Mouse (Mus musculus) heart, postnatal 4 days (tissue): ENCODE results near the gene Heatr4. TPM values are rescaled to one million over a fixed set of nuclear protein-coding genes. Genes with fewer than 3 reads are reported as not detected.
A peak's percentile ranks its signal among the peaks of the same experiment; 100 is the strongest.
"Not testable (repeated sequence)": the region's sequence is repeated elsewhere in the genome, so short reads cannot be mapped to it uniquely, and the experiment has no call there.

ENCODE experiments used
- DNase-seq: peaks from one replicate; pipeline ENCODE4 v3.0.0; 2021
- total RNA-seq, 2 experiments: library from RNA; stranded (reverse); gene quantifications; 2 replicates each; pipeline ENCODE4 v1.2.3; 2021

The Heatr4 gene
- total RNA-seq: under 1 TPM in 1 of 2 experiments, not detected in 1; 0.09 TPM

DNA sequence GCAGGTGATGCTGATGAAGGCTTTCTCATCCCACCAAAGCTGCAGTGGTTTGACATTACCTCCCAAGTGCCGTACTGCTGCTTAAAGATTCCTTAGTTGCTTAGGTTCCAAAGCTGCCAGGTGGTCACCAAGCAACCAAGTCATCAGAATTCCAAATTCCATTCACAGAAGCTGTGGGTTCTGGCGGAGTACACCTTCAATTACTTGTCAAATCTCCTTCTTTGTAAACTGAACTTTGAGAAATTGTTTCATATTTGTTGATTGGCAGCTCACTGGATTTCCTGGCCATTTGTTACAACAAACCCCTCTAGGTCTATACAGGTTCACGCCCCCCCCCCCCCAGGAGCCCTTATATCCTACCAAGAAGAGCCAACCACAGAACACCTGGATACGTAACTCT lies at the start of gene Heatr4:
Gene Heatr4, minus strand, starts transcription at position 101 of the 400 bp plus-strand sequence.
- no peak for DNase-seq

DNA sequence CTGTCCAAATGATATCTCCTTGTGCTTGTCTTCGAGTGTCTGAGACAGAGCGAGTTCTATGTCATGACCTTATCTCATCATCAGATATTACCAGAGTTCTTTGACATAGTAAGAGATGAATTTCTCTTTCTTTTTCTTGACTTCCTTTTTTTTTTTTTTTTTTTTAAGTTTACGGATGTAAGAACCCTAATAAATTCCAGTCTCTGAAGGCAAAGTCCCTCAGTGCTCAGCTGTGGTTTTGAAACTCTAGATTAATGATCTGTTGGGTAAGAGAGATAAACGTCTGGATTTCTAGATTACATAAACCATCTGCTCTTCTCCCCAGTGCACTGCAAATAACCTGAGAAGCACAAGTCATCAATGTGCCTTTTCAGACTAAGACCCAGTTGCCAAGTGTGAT lies 49.5 kb upstream of the Heatr4 start:
- no peak for DNase-seq

DNA sequence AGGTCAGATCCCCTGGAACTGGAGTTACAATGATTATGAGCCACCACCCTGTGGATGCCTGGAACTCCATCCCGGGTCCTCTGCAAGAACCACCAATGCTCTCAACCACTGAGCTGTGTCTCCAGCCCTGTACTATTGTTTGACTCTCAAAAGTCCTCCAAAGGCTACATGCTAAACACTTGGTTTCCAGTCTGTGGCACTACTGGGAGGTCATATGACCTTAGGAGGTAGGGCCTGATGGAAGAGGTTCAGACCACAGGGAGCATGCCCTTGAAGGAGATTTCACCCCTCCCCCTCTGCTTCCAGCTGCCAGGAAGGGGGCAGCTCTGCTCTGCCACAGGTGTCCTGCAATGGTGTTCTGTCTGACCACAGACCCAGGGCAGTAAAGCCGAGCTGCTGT lies 48.6 kb upstream of the Heatr4 start:
- DNase-seq: not testable (repeated sequence)

DNA sequence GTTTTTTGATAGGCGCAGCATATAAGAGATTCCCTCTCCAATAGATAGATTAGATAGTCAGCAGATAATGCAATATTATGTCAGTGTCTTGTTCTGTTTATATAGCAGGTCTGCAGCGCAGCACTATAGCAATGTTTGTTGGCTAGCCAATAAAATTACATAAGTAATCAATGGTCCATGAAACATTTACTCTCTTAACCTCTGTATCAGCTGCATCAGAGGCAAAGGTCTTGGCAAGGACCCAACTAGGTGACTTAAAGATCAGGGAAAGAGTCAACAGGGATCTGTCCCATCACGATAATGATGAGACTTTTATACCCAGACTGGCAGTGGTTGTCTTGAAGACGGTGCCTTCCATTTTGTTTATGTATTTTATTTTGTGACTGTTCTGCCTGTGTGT lies 48.2 kb upstream of the Heatr4 start:
- DNase-seq: no peak

DNA sequence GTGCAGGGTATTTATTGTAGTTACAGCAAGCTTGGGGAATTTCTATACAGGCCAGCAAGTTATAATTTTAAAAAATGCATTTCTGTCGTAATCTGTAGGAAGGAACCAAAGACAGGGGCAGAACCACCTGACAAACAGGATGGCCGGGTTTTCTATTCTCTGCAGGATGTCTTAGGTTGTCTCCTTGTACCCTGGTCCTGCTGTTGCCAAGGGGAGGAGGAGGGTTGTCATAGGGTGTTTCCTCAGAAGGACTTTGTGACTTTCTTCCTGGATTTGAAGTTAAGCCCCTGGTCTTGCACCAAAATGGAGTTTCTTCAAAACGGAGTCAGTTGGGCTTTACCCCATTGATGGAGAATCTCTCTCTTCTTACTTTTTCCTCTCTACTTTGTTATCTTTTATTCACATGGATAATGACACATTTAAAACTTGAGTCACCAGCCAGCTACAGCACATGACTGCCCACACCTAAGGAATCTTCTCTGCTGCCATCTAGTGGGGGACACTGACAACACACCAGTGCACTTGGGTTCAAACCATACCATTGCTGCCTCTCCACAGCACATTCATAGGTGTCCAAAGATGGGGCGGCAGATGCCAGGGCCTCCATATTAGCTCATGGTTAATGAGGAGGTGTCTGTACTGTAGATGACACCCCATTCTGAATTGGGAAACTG lies 46.1 kb upstream of the Heatr4 start:
- peak; percentile 87 for DNase-seq

DNA sequence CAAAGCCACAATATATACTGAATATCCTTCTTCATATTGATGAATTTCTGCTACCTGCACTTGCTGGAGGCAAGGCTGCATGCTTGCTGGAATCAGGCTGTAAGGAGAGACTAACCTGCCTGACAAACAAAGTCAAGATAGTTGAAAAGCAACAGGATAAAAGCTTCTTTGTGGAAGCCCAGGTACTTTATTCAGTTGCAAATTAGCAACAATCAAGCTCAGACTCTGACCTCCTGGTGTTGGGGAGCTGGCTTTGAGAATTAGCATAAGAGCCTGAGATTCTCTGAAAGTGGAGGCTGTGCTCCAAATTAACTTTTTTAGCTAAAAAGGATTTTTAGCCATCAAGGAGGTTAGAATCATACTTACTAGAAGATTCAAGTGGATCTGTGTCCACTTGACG lies 44.4 kb upstream of the Heatr4 start:
- not testable (repeated sequence) for DNase-seq

DNA sequence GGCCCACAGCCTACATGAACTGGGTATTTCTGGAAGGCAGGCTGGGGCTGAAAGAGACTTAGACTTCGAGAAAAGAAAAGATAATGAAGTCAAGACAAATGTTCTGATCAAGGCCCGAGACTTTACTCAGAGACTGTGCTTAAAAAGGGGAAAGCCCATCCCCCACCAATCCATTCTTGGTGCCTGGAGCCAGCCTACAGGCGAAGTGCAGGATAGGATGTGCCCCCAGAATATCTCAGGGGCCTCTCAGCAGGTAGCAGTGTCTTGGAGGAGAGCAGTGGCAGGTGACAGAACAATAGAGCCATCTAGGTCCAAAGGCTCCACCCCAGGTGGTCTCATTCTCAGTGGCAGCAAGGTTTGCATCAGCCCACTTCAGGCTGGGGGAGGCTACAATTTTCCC lies 43.7 kb upstream of the Heatr4 start:
- not testable (repeated sequence) for DNase-seq

DNA sequence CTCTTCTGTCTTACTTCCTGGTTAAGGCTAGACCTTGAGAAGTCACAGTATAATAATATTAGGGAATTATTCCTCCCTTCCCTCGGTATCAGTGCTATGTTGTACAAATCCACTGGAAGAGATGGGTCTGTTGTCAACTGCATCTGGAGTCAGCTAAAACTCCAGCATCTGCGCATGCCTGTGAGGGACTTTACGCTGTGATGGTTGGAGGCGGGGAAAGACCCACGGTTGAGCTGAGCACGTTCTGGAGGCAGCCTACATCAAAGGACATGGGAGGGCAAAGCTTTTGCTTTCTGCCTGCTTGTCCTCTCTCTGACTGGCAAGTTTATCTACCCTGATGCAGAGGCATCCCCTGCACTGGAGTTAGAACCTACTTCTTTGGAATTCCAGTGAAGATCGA lies 41.2 kb upstream of the Heatr4 start:
- no peak for DNase-seq

DNA sequence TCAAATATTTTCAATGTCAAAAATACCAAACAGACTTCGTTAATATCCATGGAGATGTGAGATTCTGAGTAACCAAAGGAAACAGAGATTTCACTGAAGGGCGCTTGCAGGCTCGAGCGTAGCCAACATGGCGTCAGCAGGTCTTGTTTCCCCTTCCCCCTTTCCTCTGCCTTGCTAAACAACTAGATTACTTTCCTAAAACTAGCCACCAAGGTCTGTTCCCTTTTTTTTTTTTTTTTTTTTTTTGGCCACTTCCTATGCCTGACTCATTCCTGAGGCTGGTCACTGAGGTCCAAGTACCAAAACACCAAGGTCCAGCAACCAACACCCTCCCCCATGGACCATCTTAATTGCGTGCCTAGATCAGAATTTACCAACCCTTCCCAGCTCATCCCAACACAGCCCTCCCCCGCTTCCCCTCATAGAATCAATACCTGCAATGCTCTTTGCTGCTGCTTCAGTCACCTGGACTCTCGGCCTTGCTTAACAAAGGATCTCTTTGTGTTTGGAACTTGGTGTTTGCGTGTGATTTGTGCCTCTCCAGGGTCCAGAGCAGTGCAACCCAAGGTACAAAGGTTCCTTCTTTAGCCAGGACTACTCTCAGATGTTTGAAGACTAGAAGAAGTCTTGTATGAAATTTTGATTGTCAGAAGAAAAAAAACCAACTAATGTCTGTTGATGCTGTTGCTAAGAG lies 38.5 kb upstream of the Heatr4 start:
- no peak for DNase-seq

DNA sequence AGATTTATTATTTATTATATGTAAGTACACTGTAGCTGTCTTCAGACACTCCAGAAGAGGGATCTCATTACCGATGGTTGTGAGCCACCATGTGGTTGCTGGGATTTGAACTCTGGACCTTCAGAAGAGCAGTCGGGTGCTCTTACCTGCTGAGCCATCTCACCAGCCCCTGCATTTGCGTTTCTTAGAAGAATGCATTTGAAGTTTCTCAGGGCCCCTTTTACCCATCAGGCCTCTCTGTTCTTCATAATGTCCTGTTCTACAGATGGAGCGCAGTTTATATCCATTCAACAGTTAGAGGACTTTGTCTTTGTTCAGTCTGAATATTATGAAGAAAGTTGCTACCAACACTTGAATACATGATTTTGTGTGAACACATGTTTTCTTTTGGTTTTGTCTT lies 37.6 kb upstream of the Heatr4 start:
- DNase-seq: not testable (repeated sequence)

DNA sequence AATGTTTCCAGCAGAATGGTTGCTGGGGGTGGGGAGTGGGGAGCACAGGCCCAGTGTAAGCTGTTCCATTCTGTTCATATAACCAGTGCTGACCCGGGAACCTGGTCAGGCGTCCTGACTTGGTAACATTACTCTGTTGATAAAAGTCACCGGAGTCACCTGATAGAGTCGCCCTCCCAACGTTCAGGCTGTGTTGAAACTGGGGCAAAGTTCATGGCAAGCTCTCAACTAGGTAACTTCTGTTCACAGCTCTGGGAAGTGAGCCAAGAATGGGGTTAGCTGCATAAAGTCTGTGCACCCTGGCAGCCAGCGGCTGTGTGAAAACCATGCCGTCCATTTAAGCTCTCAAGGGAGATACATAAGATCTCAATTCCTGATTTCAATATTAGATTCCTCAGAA lies 35.9 kb upstream of the Heatr4 start:
- peak; percentile 84 for DNase-seq

DNA sequence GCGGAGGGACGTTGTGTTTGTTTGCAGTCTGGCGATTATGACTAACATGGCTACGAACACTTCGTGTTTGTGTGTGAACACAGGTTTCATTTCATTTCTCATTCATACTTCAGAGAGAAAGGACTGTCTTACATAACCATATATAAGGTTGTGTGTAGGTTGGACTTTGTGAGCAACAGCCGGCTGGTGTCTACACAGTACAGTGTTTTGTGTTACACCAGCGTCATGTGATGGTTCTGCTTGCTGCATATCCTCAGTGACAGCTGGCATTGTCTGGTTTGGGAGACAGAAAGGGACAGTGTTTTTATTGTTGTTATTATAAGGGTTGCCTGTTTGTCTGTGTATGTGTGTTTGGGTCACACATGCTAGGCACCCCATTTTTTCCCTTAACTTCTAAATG lies 29.0 kb upstream of the Heatr4 start:
- no peak for DNase-seq

DNA sequence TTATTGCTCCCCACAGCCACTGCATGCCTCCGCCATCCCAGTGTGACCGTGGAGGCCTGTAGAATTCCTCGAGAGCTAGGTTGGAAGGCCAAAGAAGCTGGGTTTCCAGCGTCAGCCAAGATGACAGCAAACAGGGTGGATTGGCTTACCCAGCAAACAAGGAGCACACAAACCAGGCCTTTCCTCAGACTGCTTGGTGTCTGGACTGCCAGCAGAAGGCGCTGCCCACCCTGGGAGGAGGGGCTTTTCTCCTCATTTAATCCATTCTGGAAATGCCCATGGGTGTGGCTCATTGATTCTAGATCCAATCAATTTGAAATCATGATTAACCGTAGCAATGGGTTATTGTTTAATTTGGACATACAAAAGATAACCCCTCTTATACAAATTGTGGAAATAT lies 28.5 kb upstream of the Heatr4 start:
- no peak for DNase-seq

DNA sequence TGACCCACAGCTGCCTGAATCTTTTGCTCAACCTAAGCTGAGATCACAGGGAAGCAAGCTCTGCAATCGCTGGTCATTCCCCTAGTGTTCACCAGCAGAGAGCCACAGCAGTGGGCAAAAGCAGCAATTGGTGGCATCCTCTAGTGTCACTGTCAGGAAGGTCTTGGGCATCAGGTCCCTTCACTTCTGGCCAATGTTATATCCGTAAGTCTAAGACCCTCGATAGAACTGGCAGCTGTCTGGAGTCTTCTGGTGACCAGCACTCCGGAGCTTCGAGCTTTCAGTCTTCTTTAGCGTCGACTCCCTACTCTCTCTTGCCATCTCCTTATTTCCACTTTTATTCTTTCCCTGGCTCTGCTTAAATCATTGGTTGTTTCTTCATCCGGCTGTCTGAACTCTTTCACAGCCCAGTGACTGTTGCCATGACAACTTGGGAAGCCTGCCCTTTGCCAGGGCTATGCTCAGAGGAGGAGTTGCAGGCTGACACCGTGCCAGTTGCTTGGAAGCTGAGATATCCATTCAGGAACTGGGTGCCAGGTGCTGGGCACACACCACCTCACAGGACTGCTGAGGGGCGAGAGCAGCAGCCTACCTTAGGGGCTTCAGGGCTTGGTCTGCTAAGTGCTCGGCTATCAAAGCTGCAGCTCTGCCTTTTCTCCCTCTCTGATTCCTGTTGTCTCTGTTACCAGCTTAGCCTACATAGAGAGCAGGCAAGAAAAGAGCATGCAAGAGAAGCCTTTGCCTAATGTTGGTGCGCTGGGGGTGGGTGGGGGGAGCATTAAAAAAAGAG lies 26.8 kb upstream of the Heatr4 start:
- DNase-seq: peak; percentile 83

DNA sequence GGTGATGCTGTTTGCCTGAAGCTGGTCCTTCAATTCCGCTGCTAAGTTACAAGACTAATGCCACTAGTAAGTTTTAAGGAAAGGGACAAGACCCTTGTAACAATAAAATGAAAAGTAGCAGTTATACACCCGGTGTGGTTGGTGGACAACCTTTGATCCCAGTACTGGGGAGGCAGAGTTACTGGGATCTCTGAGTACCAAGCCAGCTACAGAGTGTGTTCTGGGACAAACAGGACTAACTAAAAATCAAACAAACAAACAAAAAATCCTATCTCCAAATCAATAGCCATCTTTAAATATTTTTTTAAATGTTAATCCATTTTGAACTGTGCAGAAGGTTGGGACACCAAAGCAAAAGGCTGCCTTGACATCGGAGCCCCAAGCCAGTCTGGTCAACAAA lies 25.5 kb upstream of the Heatr4 start:
- DNase-seq: no peak

DNA sequence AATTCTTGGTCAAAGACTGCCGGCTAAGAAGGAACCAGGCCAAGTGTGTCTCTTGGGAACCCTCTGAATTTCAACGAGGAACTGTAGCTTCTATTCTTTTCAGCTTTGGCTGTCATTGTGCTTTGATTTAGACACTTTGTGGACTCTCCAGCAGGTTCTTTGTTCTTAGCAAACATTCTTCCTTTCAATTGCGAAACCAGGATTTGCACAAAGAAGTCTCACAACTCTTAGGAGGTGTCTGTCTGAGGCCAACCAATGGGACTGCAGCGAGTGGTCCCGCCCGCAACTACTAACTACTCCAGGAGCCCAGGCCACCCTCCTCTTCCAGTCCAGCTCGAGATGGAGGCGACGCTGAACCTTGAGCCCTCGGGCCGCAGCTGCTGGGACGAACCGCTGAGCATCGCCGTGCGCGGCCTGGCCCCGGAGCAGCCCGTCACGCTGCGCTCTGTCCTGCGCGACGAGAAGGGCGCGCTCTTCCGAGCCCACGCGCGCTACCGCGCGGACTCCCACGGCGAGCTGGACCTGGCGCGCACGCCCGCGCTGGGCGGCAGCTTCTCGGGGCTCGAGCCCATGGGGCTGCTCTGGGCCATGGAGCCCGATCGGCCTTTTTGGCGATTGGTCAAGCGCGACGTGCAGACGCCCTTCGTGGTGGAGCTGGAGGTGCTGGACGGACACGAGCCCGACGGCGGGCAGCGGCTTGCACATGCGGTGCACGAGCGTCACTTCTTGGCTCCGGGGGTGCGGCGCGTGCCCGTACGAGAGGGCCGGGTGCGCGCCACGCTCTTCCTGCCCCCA lies 24.7 kb upstream of the Heatr4 start, which contains the start of gene Acot1:
Gene Acot1, plus strand, starts transcription at position 320 of the 795 bp plus-strand sequence.
- DNase-seq: peak; percentile 80

DNA sequence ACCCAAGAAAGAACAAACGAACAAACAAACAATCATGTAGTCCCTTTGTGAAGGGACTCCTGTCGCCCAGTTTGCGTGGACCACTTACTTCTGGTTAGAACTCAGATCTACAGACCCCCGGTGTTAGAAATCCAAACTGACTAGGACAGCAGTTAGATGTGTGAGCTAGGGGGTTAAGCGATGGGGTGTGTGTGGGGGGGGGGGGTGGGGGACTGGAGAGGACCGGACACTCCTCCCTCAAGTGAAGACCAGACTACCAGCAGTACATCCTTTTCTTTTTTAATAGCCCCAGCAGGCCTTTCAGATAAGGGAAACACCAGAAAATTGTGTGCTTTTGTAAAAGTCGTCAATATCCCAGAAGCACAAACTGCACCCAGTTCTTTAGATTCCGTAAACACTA lies 24.1 kb upstream of the Heatr4 start:
- DNase-seq: no peak

DNA sequence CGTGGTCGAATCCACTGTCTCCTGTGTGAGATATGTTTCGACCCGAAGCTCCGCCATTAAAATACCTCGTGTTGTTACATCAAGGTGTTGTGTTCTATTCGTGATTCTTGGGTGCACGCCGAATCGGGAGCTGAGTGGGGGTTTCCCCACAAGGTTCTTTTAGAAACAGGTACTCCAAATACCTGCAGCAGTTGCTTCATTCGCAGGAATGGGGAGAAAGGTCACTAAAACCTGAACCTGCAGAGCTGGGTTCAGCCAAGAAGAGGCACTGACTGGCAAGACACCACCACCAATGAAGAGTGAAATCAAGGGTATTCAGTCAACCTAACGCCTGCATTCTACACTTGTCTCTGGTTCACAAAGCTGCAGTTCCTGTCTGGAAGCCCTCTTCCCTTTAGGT lies 23.6 kb upstream of the Heatr4 start:
- no peak for DNase-seq

DNA sequence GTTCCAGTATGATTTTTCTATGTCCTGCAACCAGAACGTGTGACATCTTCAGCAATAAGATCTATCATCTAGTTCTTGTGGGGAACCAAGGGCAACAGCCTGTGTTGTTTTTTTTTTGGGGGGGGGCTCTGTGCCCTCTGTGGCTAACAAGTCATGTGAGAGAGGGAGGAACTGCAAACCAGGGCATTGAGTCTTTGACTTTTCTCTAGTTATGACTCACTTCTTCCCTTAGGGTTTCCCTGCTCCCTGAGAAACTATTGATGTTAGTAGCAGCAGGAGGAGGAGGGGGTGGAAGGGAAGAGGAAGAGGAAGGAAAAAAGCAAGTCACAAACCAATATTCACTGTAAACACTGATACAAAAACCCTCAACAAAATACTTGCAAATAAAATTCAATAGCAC lies 19.2 kb upstream of the Heatr4 start:
- DNase-seq: no peak

DNA sequence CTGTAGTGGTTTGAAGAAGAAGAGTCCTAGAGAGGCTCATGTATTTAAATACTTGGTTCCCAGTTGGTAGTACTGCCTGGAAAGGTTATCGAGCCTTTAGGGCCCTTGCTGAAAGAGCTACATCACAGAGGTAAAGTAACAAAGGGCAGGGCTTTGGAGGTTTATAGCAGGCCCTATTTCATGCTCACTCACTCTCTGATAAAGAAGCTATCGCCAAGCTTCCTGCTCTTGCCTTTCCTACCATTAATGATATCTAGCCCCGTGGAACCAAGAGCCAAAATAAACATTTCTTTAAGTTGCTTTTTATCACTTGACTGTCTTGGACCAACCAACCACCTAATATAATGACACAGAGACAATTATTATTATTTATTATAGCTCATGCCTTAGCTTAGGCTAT lies 15.8 kb upstream of the Heatr4 start:
- DNase-seq: no peak

DNA sequence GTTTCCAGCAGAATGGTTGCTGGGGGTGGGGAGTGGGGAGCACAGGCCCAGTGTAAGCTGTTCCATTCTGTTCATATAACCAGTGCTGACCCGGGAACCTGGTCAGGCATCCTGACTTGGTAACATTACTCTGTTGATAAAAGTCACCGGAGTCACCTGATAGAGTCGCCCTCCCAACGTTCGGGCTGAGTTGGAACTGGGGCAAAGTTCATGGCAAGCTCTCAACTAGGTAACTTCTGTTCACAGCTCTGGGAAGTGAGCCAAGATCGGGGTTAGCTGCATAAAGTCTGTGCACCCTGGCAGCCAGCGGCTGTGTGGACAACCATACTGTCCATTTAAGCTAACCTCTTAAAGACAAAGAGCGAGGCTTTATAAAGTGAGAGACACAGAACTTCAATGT lies 14.6 kb upstream of the Heatr4 start:
- DNase-seq: peak; percentile 90

DNA sequence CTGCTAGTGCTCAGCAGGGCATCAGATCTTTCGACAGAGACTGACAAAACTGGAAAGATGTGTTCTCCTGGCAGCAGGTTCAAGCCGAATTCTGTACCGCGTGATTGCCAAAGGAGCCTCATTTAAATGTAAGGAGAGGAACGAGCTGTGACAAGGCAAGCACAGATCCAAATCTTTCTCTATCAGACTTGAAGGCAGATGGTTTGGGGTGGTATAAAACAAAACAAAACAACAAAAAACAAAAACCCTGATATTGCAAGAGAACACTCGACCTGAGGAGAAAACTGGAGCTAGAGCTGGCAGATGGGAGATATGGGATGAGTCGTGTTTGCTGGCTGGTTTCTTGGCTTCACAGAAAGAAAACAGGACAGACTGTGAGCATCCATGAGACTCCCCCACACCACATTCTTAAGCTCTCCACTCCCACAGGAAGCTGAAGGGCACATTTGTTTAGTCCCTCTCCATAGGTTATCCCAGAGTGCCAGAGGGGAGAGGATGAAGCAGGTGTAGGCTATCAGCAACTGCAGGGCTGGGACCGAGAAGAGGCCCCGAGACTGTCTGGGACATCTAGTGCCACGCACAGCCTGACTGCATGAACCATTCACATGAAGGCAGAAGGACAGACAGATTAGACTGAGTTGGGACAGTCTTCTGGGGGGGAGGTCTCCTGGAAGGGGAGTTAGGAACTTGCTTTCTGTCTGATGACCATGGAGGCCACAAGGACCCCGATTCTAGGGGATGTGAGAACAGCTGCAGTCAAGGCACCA lies 13.9 kb upstream of the Heatr4 start:
- no peak for DNase-seq
